Mouse (Mus musculus): Measurements from ENCODE around the gene S100a6.

The S100a6 gene

GRCm38 (mm10) chr3:90601486-90602110 is 11.1 kb upstream of the S100a6 start, which contains the start of gene Gm42674:
TSS of gene Gm42674 (plus strand) at chr3:90601904.
- DNase-seq = no peak

DNA sequence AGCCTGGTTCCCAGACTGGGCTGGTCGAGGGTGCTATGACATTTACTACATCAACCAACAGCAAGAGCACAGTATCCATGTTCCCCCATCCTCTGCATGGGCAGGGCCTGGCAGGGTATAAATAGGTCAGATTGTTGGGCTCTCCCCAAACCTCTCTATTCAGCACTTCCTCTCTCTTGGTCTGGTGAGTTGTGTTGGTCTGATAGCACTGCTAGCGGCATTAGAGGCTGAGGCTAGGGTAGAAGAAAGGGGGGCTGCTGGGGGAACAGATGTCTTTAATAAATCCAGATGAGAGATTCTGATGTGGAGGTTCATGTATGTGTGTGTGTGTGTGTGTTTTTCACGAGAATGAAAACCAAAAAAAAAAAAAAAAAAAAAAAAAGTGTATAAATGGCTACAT is 9.1 kb upstream of the S100a6 start, which contains the start of gene S100a4:
S100a4 (plus strand) TSS at position 149 of the 400 bp plus-strand sequence.
- DNase-seq = no peak

GRCm38 (mm10) chr3:90604416-90604815 is 8.3 kb upstream of the S100a6 start:
- peak; percentile 87 for DNase-seq

GRCm38 (mm10) chr3:90605049-90605448 is 7.6 kb upstream of the S100a6 start:
- DNase-seq = no peak

GRCm38 (mm10) chr3:90605736-90606135 is 6.9 kb upstream of the S100a6 start:
- no peak for DNase-seq

DNA sequence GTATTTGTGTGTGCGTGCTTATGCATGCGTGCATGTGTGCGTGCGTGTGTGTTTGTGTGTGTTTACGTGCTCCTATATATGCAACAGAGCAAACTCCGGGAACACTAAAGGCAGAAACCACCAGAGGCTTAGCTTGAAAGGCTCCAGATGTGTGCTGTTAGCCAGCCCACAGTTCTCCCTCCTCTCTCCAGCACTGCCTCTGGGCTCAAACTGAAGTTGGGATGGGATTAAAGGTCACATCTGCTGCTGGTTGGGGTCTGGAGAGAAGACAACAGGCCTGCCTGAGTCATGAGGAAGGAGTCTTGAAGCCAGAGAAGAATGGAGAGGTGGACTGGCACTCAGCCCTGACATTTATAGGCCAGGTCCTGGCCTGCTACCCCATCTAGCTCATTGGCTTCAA is 6.5 kb upstream of the S100a6 start:
- DNase-seq = no peak

- DNase-seq = no peak
Observed at GRCm38 (mm10) chr3:90607361-90607760, 5.3 kb upstream of the S100a6 start.

- no peak for DNase-seq
Observed at GRCm38 (mm10) chr3:90608223-90608622, 4.5 kb upstream of the S100a6 start, which contains the start of gene S100a5. TSS of gene S100a5 (plus strand) at chr3:90608523.

- DNase-seq = no peak
Observed at GRCm38 (mm10) chr3:90609102-90609501, 3.6 kb upstream of the S100a6 start.

DNA sequence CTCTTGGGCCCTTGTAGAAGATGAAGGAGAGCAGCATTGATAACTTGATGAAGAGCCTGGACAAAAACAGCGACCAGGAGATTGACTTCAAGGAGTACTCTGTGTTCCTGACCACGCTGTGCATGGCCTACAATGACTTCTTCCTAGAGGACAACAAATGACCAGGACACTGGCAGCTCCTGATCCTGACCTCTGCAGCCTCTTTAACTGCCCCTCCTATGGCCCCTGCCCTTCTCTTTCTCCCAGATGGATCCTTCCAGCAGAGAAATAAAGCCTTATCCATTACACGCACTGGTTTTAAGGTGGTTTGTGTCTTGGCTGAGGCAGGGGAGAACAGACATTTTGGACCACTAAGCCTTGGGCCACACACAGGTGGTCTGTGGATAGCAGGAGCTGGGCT is 1.2 kb upstream of the S100a6 start:
- no peak for DNase-seq

- peak; percentile 40 for DNase-seq
Observed at GRCm38 (mm10) chr3:90612061-90612460, 621 bp upstream of the S100a6 start.

- DNase-seq = no peak
Observed at GRCm38 (mm10) chr3:90613461-90614147, 922 bp downstream of the S100a6 start.

GRCm38 (mm10) chr3:90614148-90614530 is 1.5 kb downstream of the S100a6 start:
- no peak for DNase-seq

DNA sequence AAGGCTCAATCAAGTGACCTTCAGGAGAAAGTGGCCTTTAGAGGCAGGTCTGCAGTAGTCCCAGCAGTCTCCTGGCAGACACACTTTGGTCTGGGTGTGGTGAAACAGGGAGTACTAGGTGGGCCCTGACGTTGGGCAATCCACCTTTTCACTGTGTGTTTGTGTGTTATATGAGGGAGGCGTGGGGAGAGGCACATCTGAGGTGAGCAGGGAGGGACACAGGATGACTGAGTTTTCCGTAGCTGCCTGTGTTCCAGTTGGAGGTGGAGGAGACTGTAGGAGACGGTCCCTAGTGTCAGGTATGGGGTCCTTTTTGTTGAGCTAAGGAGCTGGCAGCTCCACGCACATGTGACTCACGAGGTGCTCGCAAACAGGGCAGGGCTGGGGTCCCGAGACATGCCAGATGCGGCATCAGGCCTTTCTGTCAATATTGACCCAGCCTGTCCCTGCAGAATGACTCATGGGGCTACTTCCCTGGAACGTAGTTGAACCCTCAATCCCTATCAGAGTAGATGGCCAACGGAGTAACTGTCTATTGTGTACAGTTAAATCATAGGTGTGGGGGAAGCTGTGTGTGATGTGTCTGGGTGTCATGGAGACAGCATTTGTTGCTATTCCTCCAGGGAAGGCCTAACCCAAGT is 2.0 kb downstream of the S100a6 start:
- DNase-seq = peak; percentile 43

DNA sequence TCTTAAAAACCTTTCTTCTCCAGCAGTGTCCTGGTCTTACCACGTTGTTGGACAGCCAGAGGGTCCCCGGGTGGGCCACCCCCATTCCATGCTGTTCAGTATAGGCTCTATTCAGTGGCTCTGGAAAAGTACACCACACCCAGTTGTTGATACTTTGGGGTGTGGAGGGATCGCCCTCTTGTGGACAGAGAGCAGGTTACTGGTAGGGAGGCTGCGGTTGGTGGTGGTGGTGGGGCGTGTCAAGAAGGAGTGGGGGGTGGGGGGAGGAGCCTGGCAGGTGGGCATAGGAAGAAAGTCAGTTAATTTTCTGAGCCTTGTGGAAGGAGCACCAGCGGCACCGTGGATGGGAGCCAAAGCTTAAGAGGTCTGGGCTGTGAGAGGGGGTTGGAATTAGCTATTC is 2.7 kb downstream of the S100a6 start:
- peak; percentile 92 for DNase-seq

DNA sequence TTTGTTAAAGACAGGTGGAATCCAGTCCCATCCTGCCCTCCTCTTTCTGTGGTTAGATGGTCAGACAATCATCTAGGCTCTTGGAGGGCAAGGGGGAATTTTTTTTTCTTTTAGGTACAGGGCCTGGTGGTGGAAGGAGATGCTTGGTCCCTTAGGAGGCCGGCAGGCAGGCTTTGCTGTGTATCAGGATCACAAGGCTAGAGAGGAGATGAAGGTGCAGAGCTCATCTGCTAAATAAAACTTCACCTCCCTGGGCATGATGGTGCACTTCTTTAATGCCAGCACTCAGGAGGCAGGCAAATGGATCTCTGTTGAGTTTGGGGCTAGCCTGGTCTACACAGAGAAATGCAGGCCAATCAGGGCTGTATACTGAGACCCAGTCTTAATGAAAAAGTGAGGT is 3.2 kb downstream of the S100a6 start:
- no peak for DNase-seq

DNA sequence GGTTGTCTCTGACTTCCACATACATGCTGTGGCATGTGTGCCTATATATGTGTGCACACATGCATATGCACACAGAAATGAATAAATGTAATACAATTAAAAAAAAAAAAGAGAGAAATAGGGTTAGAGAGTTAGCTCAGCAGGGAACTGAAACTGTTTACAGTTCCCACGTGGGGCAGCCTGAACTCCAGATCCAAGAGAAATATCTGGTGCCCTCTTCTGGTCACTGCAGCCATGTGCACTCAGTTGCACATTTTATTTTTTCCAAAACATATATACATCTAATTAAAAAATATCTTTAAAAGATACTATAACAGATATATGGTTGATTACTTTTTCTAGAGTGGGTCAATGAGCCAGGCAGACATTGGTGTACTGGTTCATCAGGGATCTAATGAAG is 4.9 kb downstream of the S100a6 start:
- no peak for DNase-seq

GRCm38 (mm10) chr3:90621552-90621951 is 8.9 kb downstream of the S100a6 start:
- DNase-seq = no peak

DNA sequence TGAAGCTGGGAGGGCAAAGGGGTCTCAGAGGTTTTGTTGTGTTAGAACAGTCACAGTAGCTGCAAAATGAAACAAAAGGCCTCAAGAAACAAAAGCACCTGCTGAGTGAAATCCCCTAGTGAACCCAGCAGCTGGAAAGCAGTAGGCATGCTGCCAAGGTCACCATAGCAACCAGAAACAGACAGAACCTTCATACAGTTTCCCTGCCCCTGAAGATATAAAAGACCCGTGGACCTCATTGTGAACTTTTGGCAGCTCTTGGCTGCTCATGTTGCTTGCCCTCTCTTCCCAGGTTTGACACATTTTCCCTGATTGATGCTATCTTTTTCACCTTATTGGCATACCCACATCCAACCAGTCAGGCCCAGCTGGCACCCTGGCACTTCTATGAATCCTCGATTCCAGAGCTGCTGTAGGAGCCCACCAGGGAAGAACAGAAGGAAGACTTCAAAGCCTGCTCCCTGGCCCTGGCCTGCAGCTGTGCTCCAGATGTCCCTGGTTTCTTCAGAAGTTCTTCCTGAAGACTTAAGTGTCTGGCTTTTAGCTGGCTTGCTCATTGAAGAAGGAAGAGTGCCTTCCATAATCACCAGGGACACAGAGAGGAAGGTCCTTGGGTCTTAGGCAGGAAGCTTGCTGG is 10.9 kb downstream of the S100a6 start:
- peak; percentile 82 for DNase-seq

DNA sequence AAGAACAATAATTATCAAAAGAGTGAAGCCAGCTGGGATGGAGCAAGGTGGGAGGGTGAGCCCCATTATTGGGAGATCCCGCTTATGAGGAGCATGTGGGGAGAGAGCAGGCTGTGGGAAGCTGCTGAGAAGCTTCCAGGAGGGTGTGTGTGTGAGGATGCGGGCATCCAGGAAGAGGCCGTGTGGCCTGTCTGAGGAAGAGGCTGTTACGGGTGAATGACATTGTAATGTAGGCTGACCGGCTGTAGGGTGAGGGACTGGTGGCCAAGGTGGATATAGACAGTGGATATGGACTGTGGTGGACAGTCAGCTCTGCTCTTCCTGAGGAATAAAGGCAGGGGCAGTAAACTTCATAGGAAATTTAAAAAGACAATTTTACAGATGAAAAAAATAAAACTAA is 12.8 kb downstream of the S100a6 start:
- DNase-seq = no peak

- no peak for DNase-seq
Observed at GRCm38 (mm10) chr3:90626266-90627021, 13.8 kb downstream of the S100a6 start.

- DNase-seq = no peak
Observed at GRCm38 (mm10) chr3:90627366-90627765, 14.7 kb downstream of the S100a6 start.

GRCm38 (mm10) chr3:90627807-90628206 is 15.1 kb downstream of the S100a6 start:
- DNase-seq = peak; percentile 50

Data from lung, postnatal 36 days (tissue).